Mouse (Mus musculus) CH12.LX (cell line): ENCODE measurements at regions not wholly inside any gene's neighbourhood (a gene's known extent, or its start where the extent isn't known, plus 50 kb on each side); places are given as distances from the start of the nearest gene placed in this dataset.

Source experiments
- DNase-seq: peaks from one replicate; pipeline ENCODE4 v3.0.0-alpha.2; 2013; ENCODE audit errors: extremely low read depth
- H3K27ac ChIP-seq: 2 replicates; pipeline ENCODE4 v1.5.1; 2012; ENCODE audit warnings: low read depth, mild to moderate bottlenecking, control low read depth, moderate library complexity; ENCODE audit not compliant: insufficient read depth
- H3K27me3 ChIP-seq: replicated peaks from 2 replicates; pipeline ENCODE3; 2012; ENCODE audit warnings: inconsistent platforms
- H3K36me3 ChIP-seq, 2 experiments: replicated peaks in 1 of 2; 2 replicates each; pipeline versions ENCODE3 to v1.6.1; 2012; ENCODE audit warnings: inconsistent platforms in 1 of 2, low read length in 1 of 2, mild to moderate bottlenecking in 1 of 2, mixed read lengths in 1 of 2, moderate library complexity in 1 of 2; ENCODE audit not compliant: control insufficient read depth in 1 of 2, insufficient read depth in 1 of 2
- H3K4me1 ChIP-seq, 2 experiments: 2 replicates each; pipeline ENCODE4 v1.6.1; 2012; ENCODE audit warnings: inconsistent platforms in 1 of 2, moderate library complexity in 1 of 2; ENCODE audit not compliant: insufficient read depth in 2 of 2, control insufficient read depth in 1 of 2
- H3K4me2 ChIP-seq: 2 replicates; pipeline ENCODE4 v1.6.1; 2012; ENCODE audit warnings: low read depth, mild to moderate bottlenecking, control low read depth; ENCODE audit not compliant: poor library complexity, insufficient read depth, severe bottlenecking
- H3K4me3 ChIP-seq, 3 experiments: fragments of 150-350 bp in 1 of 3; sonication (generic) in 1 of 3; replicated peaks in 1 of 3; 2 replicates each; pipeline versions ENCODE3 to v1.5.1; 2011 to 2012; ENCODE audit warnings: low read depth in 2 of 3, low read length in 2 of 3, mild to moderate bottlenecking in 2 of 3, moderate library complexity in 2 of 3, control low read depth in 1 of 3, improper control_type of control experiment in 1 of 3, inconsistent platforms in 1 of 3, mixed read lengths in 1 of 3; ENCODE audit not compliant: poor library complexity in 1 of 3
- H3K79me2 ChIP-seq: replicated peaks from 2 replicates; pipeline ENCODE4 v1.6.1; 2012; ENCODE audit warnings: mild to moderate bottlenecking, moderate library complexity; ENCODE audit not compliant: control insufficient read depth, poor library complexity, insufficient read depth, severe bottlenecking; ENCODE audit errors: extremely low read depth
- H3K9ac ChIP-seq: 2 replicates; pipeline ENCODE4 v1.6.1; 2012; ENCODE audit warnings: low read depth, mild to moderate bottlenecking, control low read depth, moderate library complexity; ENCODE audit not compliant: insufficient read depth
- H3K9me3 ChIP-seq: replicated peaks from 2 replicates; pipeline ENCODE3; 2012; ENCODE audit warnings: low read length, inconsistent platforms, mixed read lengths
- ELF1 ChIP-seq: IDR thresholded peaks from 2 replicates; pipeline ENCODE4 v1.6.1; 2014; ENCODE audit warnings: low read depth, mild to moderate bottlenecking, inconsistent platforms, low read length, improper control_type of control experiment
- EP300 ChIP-seq: IDR thresholded peaks from 2 replicates; pipeline ENCODE4 v1.6.1; 2011; ENCODE audit warnings: low read length, improper control_type of control experiment
- GABPA ChIP-seq: IDR thresholded peaks from 2 replicates; pipeline ENCODE4 v1.6.1; 2012; ENCODE audit warnings: low read depth, low read length, improper control_type of control experiment, inconsistent platforms; ENCODE audit not compliant: insufficient replicate concordance
- HCFC1 ChIP-seq: IDR thresholded peaks from 2 replicates; pipeline ENCODE4 v1.6.1; 2012; ENCODE audit warnings: low read depth, mild to moderate bottlenecking, inconsistent platforms, low read length, improper control_type of control experiment
- IRF4 ChIP-seq: IDR thresholded peaks from 2 replicates; pipeline ENCODE4 v1.6.1; 2014; ENCODE audit warnings: low read depth, mild to moderate bottlenecking, inconsistent platforms, low read length, improper control_type of control experiment
- MAZ ChIP-seq: IDR thresholded peaks from 2 replicates; pipeline ENCODE4 v1.6.1; 2012; ENCODE audit warnings: low read depth, mild to moderate bottlenecking, inconsistent platforms, low read length, improper control_type of control experiment, moderate library complexity
- MEF2A ChIP-seq: IDR thresholded peaks from 2 replicates; pipeline ENCODE4 v1.6.1; 2014; ENCODE audit warnings: low read depth, mild to moderate bottlenecking, inconsistent platforms, low read length, improper control_type of control experiment, borderline replicate concordance
- NELFE ChIP-seq: IDR thresholded peaks from 2 replicates; pipeline ENCODE4 v1.6.1; 2011; ENCODE audit warnings: low read depth, low read length, improper control_type of control experiment
- NRF1 ChIP-seq: IDR thresholded peaks from 2 replicates; pipeline ENCODE4 v1.6.1; 2014; ENCODE audit warnings: low read depth, mild to moderate bottlenecking, inconsistent platforms, low read length, improper control_type of control experiment, moderate library complexity
- RAD21 ChIP-seq: IDR thresholded peaks from 2 replicates; pipeline ENCODE4 v1.6.1; 2011; ENCODE audit warnings: low read depth, mild to moderate bottlenecking, low read length, improper control_type of control experiment, moderate library complexity
- RCOR1 ChIP-seq: conservative IDR thresholded peaks from 2 replicates; pipeline ENCODE4 v1.6.1; 2012; ENCODE audit warnings: low read depth, mild to moderate bottlenecking, inconsistent platforms, low read length, improper control_type of control experiment
- SMC3 ChIP-seq: IDR thresholded peaks from 2 replicates; pipeline ENCODE4 v1.6.1; 2011; ENCODE audit warnings: low read depth, low read length, improper control_type of control experiment
- TBP ChIP-seq: conservative IDR thresholded peaks from 2 replicates; pipeline ENCODE4 v1.6.1; 2011; ENCODE audit warnings: low read depth, low read length, improper control_type of control experiment
- TCF12 ChIP-seq: IDR thresholded peaks from 2 replicates; pipeline ENCODE4 v1.6.1; 2014; ENCODE audit warnings: low read depth, mild to moderate bottlenecking, inconsistent platforms, low read length, improper control_type of control experiment
- UBTF ChIP-seq: IDR thresholded peaks from 2 replicates; pipeline ENCODE4 v1.6.1; 2012; ENCODE audit warnings: low read depth, mild to moderate bottlenecking, inconsistent platforms, low read length, improper control_type of control experiment, moderate library complexity
- USF2 ChIP-seq: conservative IDR thresholded peaks from 2 replicates; pipeline ENCODE4 v1.6.1; 2011; ENCODE audit warnings: low read depth, low read length, improper control_type of control experiment
- ZC3H11A ChIP-seq: IDR thresholded peaks from 2 replicates; pipeline ENCODE4 v1.6.1; 2012; ENCODE audit warnings: low read depth, mild to moderate bottlenecking, inconsistent platforms, low read length, improper control_type of control experiment
- ZKSCAN1 ChIP-seq: IDR thresholded peaks from 2 replicates; pipeline ENCODE4 v1.6.1; 2012; ENCODE audit warnings: low read depth, inconsistent platforms, low read length, improper control_type of control experiment, borderline replicate concordance
- dilution Hi-C: fragments of 300-500 bp; cut with MboI; formaldehyde crosslinking; loops from 2 replicates; pipeline ENCODE4 v1.14.3; 2020; ENCODE audit warnings: low sequenced_read_pairs; ENCODE audit not compliant: extremely low pct_unique_long_range_greater_than_20kb, extremely low pct_ligation_motif_present
- in situ Hi-C: fragments of 300-500 bp; cut with MboI; formaldehyde crosslinking; loops from 3 replicates; pipeline ENCODE4 v1.14.3; 2019; ENCODE audit warnings: low sequenced_read_pairs, low pct_ligation_motif_present, low pct_unique_long_range_greater_than_20kb, mixed read lengths

- TF ChIP-seq TCF12 (no peak), NRF1 (peak; percentile 50), ELF1 (peak; percentile 66)
- in situ Hi-C loops = loop anchor here (25.0 kb wide), 1 partner anchor 158 kb away; the partner anchor contains the start of gene Ttc29
Measured at GRCm38 (mm10) chr8:78054435-78054834, 158.7 kb upstream of the Ttc29 start.

DNA sequence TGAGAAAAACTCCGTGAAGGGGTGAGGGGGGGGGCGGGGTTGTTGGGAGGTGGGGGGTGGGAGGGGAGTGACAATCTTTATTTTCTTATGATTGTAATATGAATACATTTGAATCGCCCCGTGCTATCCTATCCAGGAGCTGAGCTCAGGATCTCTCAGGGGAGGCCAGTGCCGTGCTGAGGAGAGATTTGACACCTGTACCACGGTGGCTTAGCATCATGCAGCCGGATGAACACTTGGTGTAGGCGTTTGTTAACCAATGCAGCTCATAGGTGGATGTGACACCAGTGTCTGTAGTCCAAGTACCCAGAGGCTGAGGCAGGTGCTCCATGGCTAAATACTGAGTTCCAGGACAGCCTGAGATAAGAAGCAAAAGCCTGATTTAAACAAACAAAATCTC, 158.2 kb upstream of the Ttc29 start:
- DNase-seq = no peak
- dilution Hi-C loops = no loop called here
- no peak overlapping the region for H3K4me3 ChIP-seq
- H3K4me2 ChIP-seq = no peak overlapping the region
- no peaks in the 10 kb centered on the region for H3K79me2 ChIP-seq
- TF ChIP-seq HCFC1 (no peak), RAD21 (no peak), ZKSCAN1 (no peak), RCOR1 (no peak)
- H3K9ac ChIP-seq = no peak overlapping the region
- H3K36me3 ChIP-seq = no peaks in the 10 kb centered on the region
- in situ Hi-C loops = loop anchor here (25.0 kb wide), 1 partner anchor 157 kb away; the partner anchor contains the start of gene Ttc29
- H3K4me1 ChIP-seq = peaks cover 5 to 18% of the 10 kb centered on the region in 2 experiments; a peak in 2 of 4 replicates
- H3K27ac ChIP-seq = no peak overlapping the region
- no peaks in the 10 kb centered on the region for H3K27me3 ChIP-seq
- no peaks in the 10 kb centered on the region for H3K9me3 ChIP-seq

More at GRCm38 (mm10) chr8:78054435-78054834, 158.7 kb upstream of the Ttc29 start:
- H3K9me3 ChIP-seq = no peaks in the 10 kb centered on the region
- no peaks in the 10 kb centered on the region for H3K27me3 ChIP-seq
- H3K4me3 ChIP-seq = no peak overlapping the region
- no peak overlapping the region for H3K27ac ChIP-seq
- no peak overlapping the region for H3K9ac ChIP-seq
- H3K4me1 ChIP-seq = peaks cover 5 to 18% of the 10 kb centered on the region in 2 experiments; a peak in 2 of 4 replicates
- no peak overlapping the region for H3K4me2 ChIP-seq
- no peak for DNase-seq
- H3K36me3 ChIP-seq = no peaks in the 10 kb centered on the region
- dilution Hi-C loops = no loop called here
- no peaks in the 10 kb centered on the region for H3K79me2 ChIP-seq

DNA sequence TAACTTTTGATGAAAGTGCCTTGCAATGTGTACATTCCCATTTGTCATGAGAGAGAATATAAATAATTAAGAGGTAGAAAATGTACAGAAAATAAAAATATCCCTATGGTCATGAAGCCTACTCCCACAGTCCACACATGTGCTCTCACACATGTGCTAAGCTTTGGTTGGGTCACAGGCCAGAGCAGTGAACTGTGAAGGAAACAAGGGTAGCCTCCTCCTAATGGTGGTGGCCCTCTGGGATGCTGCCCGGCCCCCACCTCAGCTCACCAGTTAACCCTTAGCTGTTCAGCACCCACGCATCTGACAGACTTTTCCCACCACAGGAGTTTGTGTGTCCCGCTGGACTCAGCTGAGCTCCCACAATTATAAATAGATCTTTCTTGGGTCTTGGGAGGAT, 157.6 kb upstream of the Ttc29 start:
- H3K4me3 ChIP-seq = no peak overlapping the region
- no peak overlapping the region for H3K4me2 ChIP-seq
- H3K9me3 ChIP-seq = no peaks in the 10 kb centered on the region
- H3K79me2 ChIP-seq = no peaks in the 10 kb centered on the region
- no peaks in the 10 kb centered on the region for H3K27me3 ChIP-seq
- TF ChIP-seq NELFE (no peak), RAD21 (no peak), GABPA (no peak), HCFC1 (no peak), EP300 (no peak), IRF4 (no peak), MEF2A (no peak), UBTF (no peak), SMC3 (no peak), RCOR1 (no peak), ZC3H11A (no peak), MAZ (no peak), USF2 (no peak), TBP (no peak)
- no peaks in the 10 kb centered on the region for H3K36me3 ChIP-seq
- no peak overlapping the region for H3K27ac ChIP-seq
- peaks cover 5 to 18% of the 10 kb centered on the region in 2 experiments; a peak in 2 of 4 replicates for H3K4me1 ChIP-seq
- no peak for DNase-seq
- dilution Hi-C loops (no loop called here), in situ Hi-C loops (loop anchor here (25.0 kb wide), 1 partner anchor 157 kb away; the partner anchor contains the start of gene Ttc29)
- no peak overlapping the region for H3K9ac ChIP-seq
